Mouse (Mus musculus) spleen, postnatal 14 days (tissue): ENCODE results near the gene Chrna1.

Experiments used
- DNase-seq, 2 experiments: peaks; one replicate each; pipeline ENCODE4 v3.0.0; 2021 to 2022; ENCODE audit warnings: low spot score in 2 of 2

Chrna1 gene

DNA sequence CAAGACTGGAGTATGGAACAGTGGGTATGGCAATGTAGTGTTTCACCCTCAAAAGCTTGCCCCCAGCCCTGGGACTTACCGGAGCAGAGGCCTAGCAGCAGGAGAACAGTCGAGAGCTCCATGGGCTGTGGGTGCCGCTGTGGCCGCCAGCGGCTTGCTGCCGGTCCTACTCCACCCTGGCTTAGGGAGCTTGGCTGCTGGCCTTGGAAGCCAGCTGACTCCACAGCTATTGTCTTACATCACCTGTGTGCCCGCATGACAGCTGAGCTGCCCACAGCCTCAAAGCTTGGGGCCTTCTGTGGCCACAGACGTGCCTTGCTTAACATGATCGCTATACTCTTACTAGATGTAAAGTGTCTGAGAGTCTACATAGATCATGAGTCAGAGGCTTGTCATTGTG, at the start of gene Chrna1:
Chrna1 (minus strand) TSS at position 173 of the 400 bp plus-strand sequence.
- no peak for DNase-seq

- no peak for DNase-seq
Measured at GRCm38 (mm10) chr2:73618486-73619052, 38.4 kb upstream of the Chrna1 start.

GRCm38 (mm10) chr2:73616434-73617057, 36.4 kb upstream of the Chrna1 start:
- DNase-seq, result no peak

DNA sequence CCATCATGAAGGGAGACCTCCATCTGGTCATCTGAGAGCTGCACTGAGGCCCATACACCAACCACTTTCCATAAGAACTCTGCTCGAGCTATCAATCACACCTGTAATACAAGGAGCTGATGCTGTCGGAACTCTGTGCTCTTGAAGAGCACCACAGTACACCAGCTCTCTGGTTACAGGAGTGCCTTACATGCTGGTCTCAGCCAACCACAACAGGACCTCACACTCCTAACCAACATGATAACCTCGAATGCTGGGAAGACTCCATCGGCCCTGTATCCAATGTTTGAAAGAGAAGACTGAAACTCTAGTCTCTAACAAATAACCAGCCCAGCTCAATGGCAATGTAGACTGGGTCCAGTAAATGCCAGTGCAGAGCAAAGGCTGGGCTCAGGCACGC, 35.3 kb upstream of the Chrna1 start:
- DNase-seq, result no peak

DNA sequence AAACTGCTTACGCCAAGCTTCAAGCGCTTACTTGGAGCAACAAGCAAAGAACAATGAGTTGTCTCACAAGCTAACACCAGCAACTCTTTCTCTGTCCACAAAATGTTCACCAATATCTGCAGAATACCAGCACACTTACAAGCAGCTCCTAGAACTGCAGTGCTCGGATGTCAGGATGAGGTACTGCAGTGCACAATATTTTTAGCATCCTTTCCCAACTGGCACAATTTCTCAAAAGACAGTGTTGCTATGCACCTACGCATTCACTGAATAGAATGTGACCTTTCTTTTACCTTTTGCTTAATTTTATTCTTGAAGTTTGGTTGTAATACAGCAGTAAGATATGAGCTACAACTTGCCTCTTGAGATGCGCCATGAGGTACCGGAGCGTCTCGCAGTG, 34.2 kb upstream of the Chrna1 start:
- DNase-seq, result no peak

DNA sequence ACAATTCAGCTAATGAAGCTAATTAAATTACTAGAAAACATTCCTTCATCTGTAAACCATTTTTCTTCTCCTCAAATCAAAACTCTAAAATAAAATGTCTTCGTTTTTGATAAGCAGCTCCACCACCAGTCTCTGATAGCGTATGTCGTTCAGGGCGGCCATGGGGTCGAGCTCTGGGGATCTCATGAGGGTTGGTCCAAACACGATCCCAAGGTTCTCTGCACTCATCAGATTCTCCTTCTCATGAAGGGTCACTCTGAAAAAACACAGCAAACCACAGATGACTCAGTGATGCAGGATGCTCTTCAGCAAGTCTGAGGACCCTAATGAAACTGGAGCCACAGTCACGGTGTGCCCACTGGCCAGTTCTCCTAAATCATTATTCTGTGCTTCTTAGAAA, 32.8 kb upstream of the Chrna1 start:
- DNase-seq, result no peak

- DNase-seq, result no peak
Measured at GRCm38 (mm10) chr2:73612367-73612914, 32.3 kb upstream of the Chrna1 start.

GRCm38 (mm10) chr2:73611798-73612197, 31.7 kb upstream of the Chrna1 start:
- no peak for DNase-seq

- DNase-seq, result no peak
Measured at GRCm38 (mm10) chr2:73609724-73610210, 29.6 kb upstream of the Chrna1 start.

- no peak for DNase-seq
Measured at GRCm38 (mm10) chr2:73609067-73609723, 29.1 kb upstream of the Chrna1 start.

- no peak for DNase-seq
Measured at GRCm38 (mm10) chr2:73608391-73608790, 28.3 kb upstream of the Chrna1 start.

GRCm38 (mm10) chr2:73607609-73608008, 27.5 kb upstream of the Chrna1 start:
- DNase-seq, result no peak

DNA sequence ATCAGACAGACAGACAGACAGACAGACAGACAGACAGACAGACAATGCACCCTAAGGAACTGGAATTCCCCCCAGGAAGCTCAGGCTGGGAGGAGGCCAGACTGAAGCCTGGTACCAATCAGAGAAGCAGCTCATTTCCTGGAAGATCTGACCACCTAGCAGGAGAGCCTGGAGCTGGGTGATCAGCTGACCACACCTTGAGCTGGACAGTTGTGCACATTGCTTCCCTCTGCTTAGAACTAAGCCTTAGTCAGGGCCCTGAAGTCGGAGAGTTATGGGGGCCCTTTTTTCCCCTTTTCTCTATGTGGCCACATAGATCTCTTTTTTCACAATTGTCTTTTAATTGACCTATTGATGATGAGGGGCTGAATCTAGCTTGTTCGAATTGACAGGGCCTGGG, 27.0 kb upstream of the Chrna1 start:
- no peak for DNase-seq

DNA sequence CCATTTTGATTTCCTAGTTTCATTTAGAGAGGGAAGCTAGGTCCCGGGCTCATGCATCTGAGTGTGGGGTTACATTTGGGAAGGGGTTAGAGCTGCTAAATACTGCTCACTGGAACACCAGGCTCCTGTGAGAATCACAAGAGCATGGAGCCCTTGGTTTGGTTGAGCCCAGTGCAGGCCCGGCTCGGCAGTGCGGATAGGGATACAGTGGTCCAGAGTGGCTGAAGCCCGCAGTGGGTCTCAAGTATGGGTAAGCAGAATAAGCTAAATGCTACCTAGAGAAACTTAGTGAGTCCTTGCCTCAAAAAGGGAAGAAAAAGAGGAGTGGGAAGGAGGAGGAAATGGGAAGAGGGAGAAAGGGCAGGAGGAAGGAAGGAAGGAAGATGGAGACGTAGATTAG, 26.5 kb upstream of the Chrna1 start:
- DNase-seq, result no peak

DNA sequence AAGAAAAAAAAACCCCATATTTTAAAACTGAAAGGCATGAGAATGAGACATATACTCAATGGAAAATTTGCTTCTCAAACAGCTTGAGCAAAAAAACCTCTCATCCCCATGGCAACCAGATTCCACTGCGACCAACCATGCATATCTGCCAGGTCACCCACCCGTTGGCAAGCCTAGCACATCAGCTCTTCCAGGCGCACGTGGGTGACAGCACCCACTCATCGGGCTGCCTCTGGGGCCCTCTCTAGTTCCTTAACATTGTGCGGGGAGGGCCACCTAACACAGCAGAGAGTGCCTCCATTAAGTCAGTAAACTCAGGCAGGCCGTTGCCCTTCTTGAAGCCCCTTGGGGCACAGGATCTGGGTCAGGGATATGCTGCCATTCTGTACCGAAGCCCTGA, 24.9 kb upstream of the Chrna1 start:
- DNase-seq, result no peak

GRCm38 (mm10) chr2:73604579-73604978, 24.4 kb upstream of the Chrna1 start:
- DNase-seq, result no peak

GRCm38 (mm10) chr2:73600650-73601049, 20.5 kb upstream of the Chrna1 start:
- DNase-seq, result no peak

GRCm38 (mm10) chr2:73597772-73598171, 17.6 kb upstream of the Chrna1 start:
- no peak for DNase-seq

GRCm38 (mm10) chr2:73596786-73597185, 16.6 kb upstream of the Chrna1 start:
- DNase-seq, result no peak

DNA sequence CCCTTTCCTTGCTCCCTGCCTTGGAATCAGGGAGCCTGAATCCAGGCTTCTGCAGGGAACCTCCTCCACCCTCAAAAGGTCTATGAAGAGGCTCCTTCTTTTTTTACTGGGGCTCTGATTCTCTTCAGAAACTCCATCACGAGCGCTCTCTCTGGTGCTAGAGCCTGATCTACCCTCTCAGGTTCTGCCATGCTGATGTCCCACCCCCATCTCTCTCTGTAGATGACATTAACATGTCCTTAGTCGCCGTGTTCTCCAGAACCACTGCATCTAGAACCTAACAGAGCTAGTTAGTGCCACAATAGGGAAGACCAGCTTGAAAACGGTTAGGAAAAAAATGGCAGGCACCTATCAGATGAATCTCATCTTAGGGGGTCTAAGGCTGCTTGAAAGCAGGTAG, 16.2 kb upstream of the Chrna1 start:
- DNase-seq, result no peak

DNA sequence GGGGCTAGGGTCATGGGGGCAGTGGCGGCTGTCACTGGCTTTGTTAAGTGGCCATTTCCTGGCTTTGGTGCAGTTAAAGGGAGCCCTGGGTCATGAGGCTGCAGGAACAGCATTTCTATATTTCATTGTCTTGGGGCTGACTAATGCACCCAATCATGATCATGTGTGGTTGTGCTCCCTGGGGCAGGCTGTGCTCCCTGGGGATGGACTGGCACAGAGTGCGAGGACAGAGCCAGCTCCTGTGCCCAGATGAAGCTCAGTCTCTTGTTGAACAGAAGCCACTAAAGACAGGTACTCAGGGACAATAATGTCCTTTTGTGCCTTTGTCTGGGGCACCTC, 12.9 kb upstream of the Chrna1 start:
- no peak for DNase-seq

DNA sequence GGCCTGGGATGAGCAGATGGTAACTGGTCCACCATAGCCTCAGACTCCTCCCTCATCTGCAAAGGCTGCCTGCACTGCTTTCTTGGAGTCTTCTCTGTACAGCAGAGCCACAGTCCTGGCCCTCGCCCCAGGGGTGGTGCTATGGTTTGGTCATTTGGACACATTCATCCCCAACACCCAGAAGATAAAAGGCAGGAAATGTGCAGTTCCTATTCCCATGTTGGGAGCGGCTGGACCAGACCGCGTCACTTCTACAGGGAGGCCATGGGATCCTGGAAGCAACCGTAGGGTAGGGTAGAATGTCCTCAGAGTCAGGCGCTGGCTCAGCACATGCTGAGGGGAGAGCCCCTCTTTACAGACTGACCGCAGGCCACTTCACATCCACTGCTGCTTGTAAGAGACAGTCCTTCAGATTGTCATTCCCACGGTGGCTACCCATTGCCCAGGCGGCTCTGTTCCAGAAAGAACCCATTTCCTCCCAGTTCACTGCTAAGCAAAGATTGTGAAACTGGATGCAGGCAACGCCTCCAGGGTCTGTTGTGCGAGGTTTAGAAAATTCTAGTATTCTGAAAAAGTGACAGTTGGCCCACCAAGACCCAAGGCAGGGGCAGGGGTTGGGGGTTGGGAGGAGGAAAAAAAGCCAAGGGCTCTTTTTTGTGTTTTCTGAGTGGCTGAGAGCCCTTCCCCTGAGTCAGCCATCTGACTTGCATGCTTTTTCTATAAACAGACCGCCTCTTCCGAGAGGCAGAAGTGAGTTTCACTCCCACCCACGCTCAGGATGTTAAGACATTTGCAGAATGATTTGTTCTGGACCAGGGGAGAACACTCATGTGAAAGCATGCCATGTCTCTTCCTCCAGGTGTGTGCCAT, 12.3 kb upstream of the Chrna1 start:
- DNase-seq, result no peak
